Mouse (Mus musculus) embryonic facial prominence, embryonic 11.5 days (tissue): ENCODE measurements around the gene Tmem8b. TPM values are rescaled to one million over a fixed set of nuclear protein-coding genes. Genes with fewer than 3 reads are reported as not detected.

Experiments
- ATAC-seq: fragments of 200-750 bp; cut with Nextera tagmentation; replicated peaks from 2 replicates; pipeline ENCODE4 v1.8.0; 2017; ENCODE audit warnings: low read depth; ENCODE audit not compliant: insufficient number of reproducible peaks, low FRiP score, low TSS enrichment
- DNase-seq: peaks from one replicate; pipeline ENCODE4 v3.0.0-alpha.2; 2015; ENCODE audit warnings: low spot score
- H3K27ac ChIP-seq: fragments of 300-500 bp; sonication (generic); replicated peaks from 2 replicates; pipeline ENCODE4 v1.5.1; 2014; ENCODE audit warnings: mild to moderate bottlenecking, low read depth, low read length, control low read depth
- H3K27me3 ChIP-seq: fragments of 300-500 bp; sonication (generic); 2 replicates; pipeline ENCODE4 v1.6.1; 2014; ENCODE audit warnings: mild to moderate bottlenecking, low read length, moderate library complexity, mixed read lengths; ENCODE audit not compliant: control insufficient read depth, insufficient read depth
- H3K36me3 ChIP-seq: fragments of 300-500 bp; sonication (generic); replicated peaks from 2 replicates; pipeline ENCODE4 v1.6.1; 2014; ENCODE audit warnings: low read depth, mild to moderate bottlenecking, low read length, moderate library complexity, mixed read lengths; ENCODE audit not compliant: control insufficient read depth, insufficient read depth
- H3K4me1 ChIP-seq: fragments of 300-500 bp; sonication (generic); 2 replicates; pipeline ENCODE4 v1.6.1; 2014; ENCODE audit warnings: low read length, mixed read lengths; ENCODE audit not compliant: control insufficient read depth, insufficient read depth
- H3K4me2 ChIP-seq: fragments of 300-500 bp; sonication (generic); 2 replicates; pipeline ENCODE4 v1.6.1; 2014; ENCODE audit warnings: low read depth, mild to moderate bottlenecking, control low read depth, low read length, moderate library complexity
- H3K4me3 ChIP-seq: fragments of 300-500 bp; sonication (generic); 2 replicates; pipeline ENCODE4 v1.5.1; 2014; ENCODE audit warnings: low read depth, low read length, control low read depth
- H3K9ac ChIP-seq: fragments of 300-500 bp; sonication (generic); replicated peaks from 2 replicates; pipeline ENCODE4 v1.6.1; 2014; ENCODE audit warnings: mild to moderate bottlenecking, control low read depth, low read length
- H3K9me3 ChIP-seq: fragments of 300-500 bp; sonication (generic); replicated peaks from 2 replicates; pipeline ENCODE4 v1.6.1; 2016; ENCODE audit warnings: mild to moderate bottlenecking, low read length, inconsistent platforms, mixed read lengths; ENCODE audit not compliant: control insufficient read depth
- WGBS: fragments of 180-500 bp; shearing (Covaris S2); extraction: QIAGEN DNeasy Blood & Tissue Kit; methylation state at CpG from one replicate; pipeline ENCODE4 v1.1.7; 2014; 5-methylcytosine and 5-hydroxymethylcytosine counted together
- polyA plus RNA-seq: library from polyadenylated mRNA; unstranded; fragments of >200 nt; fragmentation: Nextera tagmentation; extraction: Ambion mirVana; gene quantifications from 2 replicates; pipeline ENCODE4 v1.2.1, GENCODE M21; 2014

Tmem8b gene
- polyA plus RNA-seq, 1 experiment from 2014 or later: 2.1 TPM

- H3K4me3 ChIP-seq: no peak overlapping the region
- WGBS: 82% methylated on average over 5 of the region's 5 CpGs
- H3K27me3 ChIP-seq: no peaks in the 10 kb centered on the region
- no peak for ATAC-seq
- no peaks in the 10 kb centered on the region; the same call in 1 of the 2 replicates for H3K36me3 ChIP-seq
- H3K27ac ChIP-seq: no peak overlapping the region
- H3K9ac ChIP-seq: no peak overlapping the region
- H3K4me1 ChIP-seq: no peaks in the 10 kb centered on the region
- H3K9me3 ChIP-seq: no peaks in the 10 kb centered on the region
- no peak for DNase-seq
- H3K4me2 ChIP-seq: no peak overlapping the region
These were observed 22.3 kb downstream of the Tmem8b start for GRCm38 (mm10) chr4:43691026-43691425.

- H3K27me3 ChIP-seq: no peaks in the 10 kb centered on the region
- H3K9me3 ChIP-seq: no peaks in the 10 kb centered on the region
- no peak for DNase-seq
- H3K4me3 ChIP-seq: no peak overlapping the region
- WGBS: 84% methylated on average over 5 of the region's 5 CpGs
- no peaks in the 10 kb centered on the region for H3K4me1 ChIP-seq
- no peaks in the 10 kb centered on the region; the same call in 1 of the 2 replicates for H3K36me3 ChIP-seq
- no peak overlapping the region for H3K9ac ChIP-seq
- H3K4me2 ChIP-seq: no peak overlapping the region
- no peak for ATAC-seq
- H3K27ac ChIP-seq: no peak overlapping the region
These were observed 25.1 kb downstream of the Tmem8b start for GRCm38 (mm10) chr4:43693806-43694241.

GRCm38 (mm10) chr4:43694439-43695248 lies 25.9 kb downstream of the Tmem8b start:
- H3K4me3 ChIP-seq: no peak overlapping the region
- no peaks in the 10 kb centered on the region; the same call in 1 of the 2 replicates for H3K36me3 ChIP-seq
- DNase-seq (no peak), ATAC-seq (no peak)
- H3K27ac ChIP-seq: no peak overlapping the region
- no peaks in the 10 kb centered on the region for H3K27me3 ChIP-seq
- WGBS: 86% methylated on average over 1 of the region's 1 CpGs
- no peak overlapping the region for H3K9ac ChIP-seq
- no peaks in the 10 kb centered on the region for H3K4me1 ChIP-seq
- no peaks in the 10 kb centered on the region for H3K9me3 ChIP-seq
- H3K4me2 ChIP-seq: no peak overlapping the region

GRCm38 (mm10) chr4:43695249-43695671 lies 26.5 kb downstream of the Tmem8b start:
- Histone ChIP-seq H3K9me3 (no peaks in the 10 kb centered on the region), H3K36me3 (no peaks in the 10 kb centered on the region), H3K4me3 (no peak overlapping the region), H3K4me2 (no peak overlapping the region), H3K27ac (no peak overlapping the region), H3K9ac (no peak overlapping the region), H3K4me1 (no peaks in the 10 kb centered on the region), H3K27me3 (no peaks in the 10 kb centered on the region)
- DNase-seq: no peak
- WGBS: 35% methylated on average over 9 of the region's 9 CpGs
- ATAC-seq: no peak

GRCm38 (mm10) chr4:43696561-43696960 lies 27.8 kb downstream of the Tmem8b start:
- ATAC-seq: no peak
- 93% methylated on average over 13 of the region's 13 CpGs for WGBS
- no peak overlapping the region for H3K9ac ChIP-seq

GRCm38 (mm10) chr4:43700707-43701106 lies 31.9 kb downstream of the Tmem8b start, which contains the start of gene Olfr70:
Gene Olfr70, minus strand, starts transcription at chr4:43700807.
- H3K9me3 ChIP-seq: no peaks in the 10 kb centered on the region
- no peak for DNase-seq
- no peak for ATAC-seq
- WGBS: 84% methylated on average over 6 of the region's 6 CpGs
- no peak within 1 kb of the TSS for H3K4me3 ChIP-seq
- no peak within 1 kb of the TSS for H3K4me2 ChIP-seq
- H3K36me3 ChIP-seq: no peaks in the 10 kb centered on the region
- no peaks in the 10 kb centered on the region for H3K27me3 ChIP-seq
- no peak within 1 kb of the TSS for H3K27ac ChIP-seq
- no peaks in the 10 kb centered on the region for H3K4me1 ChIP-seq
- H3K9ac ChIP-seq: no peak within 1 kb of the TSS

More at GRCm38 (mm10) chr4:43696561-43696960, 27.8 kb downstream of the Tmem8b start:
- DNase-seq: no peak
- Histone ChIP-seq H3K4me1 (no peaks in the 10 kb centered on the region), H3K9me3 (no peaks in the 10 kb centered on the region), H3K36me3 (no peaks in the 10 kb centered on the region), H3K27me3 (no peaks in the 10 kb centered on the region), H3K27ac (no peak overlapping the region), H3K4me3 (no peak overlapping the region), H3K4me2 (no peak overlapping the region)

GRCm38 (mm10) chr4:43703439-43703838 lies 34.7 kb downstream of the Tmem8b start:
- WGBS: 73% methylated on average over 6 of the region's 6 CpGs
- Histone ChIP-seq H3K27me3 (no peaks in the 10 kb centered on the region), H3K36me3 (no peaks in the 10 kb centered on the region), H3K27ac (no peak overlapping the region), H3K9me3 (no peaks in the 10 kb centered on the region), H3K4me2 (no peak overlapping the region), H3K4me3 (no peak overlapping the region), H3K9ac (no peak overlapping the region), H3K4me1 (no peaks in the 10 kb centered on the region)
- ATAC-seq (no peak), DNase-seq (no peak)

GRCm38 (mm10) chr4:43703851-43704250 lies 35.1 kb downstream of the Tmem8b start:
- no peak for DNase-seq
- no peak for ATAC-seq
- Histone ChIP-seq H3K27ac (no peak overlapping the region), H3K9me3 (no peaks in the 10 kb centered on the region), H3K4me3 (no peak overlapping the region), H3K9ac (no peak overlapping the region), H3K36me3 (no peaks in the 10 kb centered on the region), H3K4me2 (no peak overlapping the region), H3K4me1 (no peaks in the 10 kb centered on the region), H3K27me3 (no peaks in the 10 kb centered on the region)
- 86% methylated on average over 8 of the region's 8 CpGs for WGBS
